Mouse (Mus musculus) lung, adult 2 months (tissue): ENCODE results near the gene Gm11627.

Experiments
- CTCF ChIP-seq: fragments of 200-500 bp; IDR thresholded peaks from 2 replicates; pipeline ENCODE4 v1.5.1; 2011; ENCODE audit warnings: mild to moderate bottlenecking, low read length, control low read depth; ENCODE audit not compliant: insufficient read depth
- POLR2A ChIP-seq: fragments of 200-500 bp; IDR thresholded peaks from 2 replicates; pipeline ENCODE4 v1.6.1; 2011; ENCODE audit warnings: low read depth, mild to moderate bottlenecking, control low read depth, low read length, borderline replicate concordance; ENCODE audit errors: extremely low read depth

DNA sequence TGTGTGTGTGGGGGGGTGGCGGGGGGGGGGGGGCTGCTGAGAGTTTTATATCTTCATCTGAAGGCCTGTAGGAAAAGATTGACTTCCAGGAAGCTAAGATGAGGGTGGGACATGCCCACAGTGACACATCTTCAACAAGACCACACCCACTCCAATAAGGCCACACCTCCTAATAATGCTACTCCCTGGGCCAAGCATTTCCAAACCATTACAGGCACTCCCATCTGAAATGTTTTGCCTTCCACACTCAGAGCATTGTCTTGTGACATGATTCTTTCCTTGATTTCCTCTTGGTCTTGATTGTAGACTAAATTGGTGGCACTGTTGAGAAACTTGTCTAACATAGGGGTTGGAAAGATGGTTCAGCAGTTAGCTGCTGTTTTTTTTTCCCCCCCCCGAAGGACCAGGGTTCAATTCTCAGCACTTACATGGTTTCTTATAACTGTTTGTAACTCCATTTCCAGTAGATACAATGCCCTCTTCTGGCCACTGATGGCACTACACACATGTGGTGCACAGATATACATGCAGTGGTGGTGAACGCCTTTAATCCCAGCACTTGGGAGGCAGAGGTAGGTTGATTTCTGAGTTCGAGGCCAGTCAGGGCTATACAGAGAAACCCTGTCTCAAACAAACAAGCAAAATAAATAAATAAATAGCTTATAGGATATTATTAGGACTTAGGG, 7.3 kb upstream of the Gm11627 start:
- TF ChIP-seq POLR2A, result no peak
- no peak for TF ChIP-seq CTCF
